In the genomic region with DNA sequence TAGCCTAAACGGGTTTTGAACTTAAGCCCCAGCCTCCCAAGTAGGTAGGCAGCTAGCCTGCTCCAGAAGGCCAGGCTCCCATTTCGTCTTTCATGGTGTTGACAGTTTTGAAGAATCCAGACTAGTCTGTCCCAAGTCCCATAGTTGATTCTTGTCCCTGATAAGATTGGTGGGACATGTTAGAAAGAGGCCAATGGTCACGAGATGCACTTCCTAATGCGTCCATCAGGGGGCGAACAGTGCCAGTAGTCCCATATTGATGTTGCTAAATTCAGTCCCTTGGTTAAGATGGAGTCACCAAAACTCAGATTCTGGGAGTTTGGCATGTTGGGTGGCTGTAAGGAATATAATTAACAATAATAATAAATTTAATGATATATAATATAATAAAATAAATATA, we compare ENCODE assay signal across 11 mouse cellular contexts. TPM values are rescaled to one million over a fixed set of nuclear protein-coding genes. Genes with fewer than 3 reads are reported as not detected.
DNase-seq lines count a peak whose midpoint lies in the region; ATAC-seq and TF ChIP-seq lines count a peak whose summit lies in the region.
"Had no signal": no experiment of that assay in that cellular context is flagged by ENCODE, and none has a peak within 500 bp of the region (broad histone marks: within the 10 kb centered on the region; RNA-seq: fewer than 3 reads in every experiment).

No protein-coding gene starts in this region.

- no peak overlapping the region for H3K4me2 ChIP-seq in intestine, embryonic 14.5 days (ENCODE audit: low read length)
- H3K4me2 ChIP-seq in intestine, embryonic 15.5 days (replicated peaks): no peak overlapping the region
- H3K4me2 ChIP-seq: embryonic facial prominence, embryonic 15.5 days; limb, embryonic 12.5 days had no signal

- no peak for TF ChIP-seq EP300 in MEL (IDR thresholded peaks at IDR 0.05; ENCODE audit: low read depth in 1 of 2, low read length in 2 of 2)

- H3K27ac ChIP-seq in intestine, embryonic 14.5 days (ENCODE audit: low read depth): no peak overlapping the region
- H3K27ac ChIP-seq in intestine, embryonic 15.5 days: no peak overlapping the region
- H3K27ac ChIP-seq in MEL (ENCODE audit: control insufficient read depth, low read depth, low read length): no peak overlapping the region
- H3K27ac ChIP-seq: embryonic facial prominence, embryonic 15.5 days; limb, embryonic 12.5 days had no signal

- H3K79me2 ChIP-seq in MEL (ENCODE audit: control insufficient read depth, insufficient read depth, low read length, poor library complexity): no peaks in the 10 kb centered on the region

- no peaks in the 10 kb centered on the region for H3K4me1 ChIP-seq in intestine, embryonic 14.5 days (replicated peaks; ENCODE audit: control insufficient read depth, insufficient read depth, low read length)
- H3K4me1 ChIP-seq in intestine, embryonic 15.5 days (replicated peaks): 0 out of 2 replicates have a peak, but pooled peaks cover 2% of the 10 kb centered on the region
- H3K4me1 ChIP-seq in MEL (ENCODE audit: control insufficient read depth in 1 of 2, insufficient read depth in 2 of 2, low read length in 2 of 2): peaks cover 0 to 5% of the 10 kb centered on the region in 2 experiments; a peak in 1 of 4 replicates
- H3K4me1 ChIP-seq: embryonic facial prominence, embryonic 15.5 days had no signal

- 34% methylated on average over 5 of the region's 5 CpGs for WGBS in intestine, embryonic 14.5 days
- 38% methylated on average over 5 of the region's 5 CpGs for WGBS in intestine, embryonic 15.5 days

- no peaks in the 10 kb centered on the region for H3K27me3 ChIP-seq in intestine, embryonic 14.5 days (replicated peaks; ENCODE audit: control insufficient read depth, insufficient read depth, low read length)
- H3K27me3 ChIP-seq in intestine, embryonic 15.5 days (replicated peaks): no peaks in the 10 kb centered on the region
- H3K27me3 ChIP-seq in MEL (ENCODE audit: control insufficient read depth in 1 of 2, insufficient read depth in 2 of 2, low read length in 2 of 2): no peaks in the 10 kb centered on the region; a peak in 1 of 4 replicates
- H3K27me3 ChIP-seq: embryonic facial prominence, embryonic 15.5 days had no signal

- DNase-seq in intestine, embryonic 14.5 days (ENCODE audit: low spot score): peak; percentile 67
- DNase-seq in 416B (ENCODE audit: low read depth) (peak; percentile 57), MEL (ENCODE audit: low read depth, low spot score) (peak; percentile 57)
- DNase-seq in cerebellum, adult 8-10 months: peak; percentile 12
- peak; percentile 25 to 57 for DNase-seq in kidney, adult 8-10 months
- peak; percentile 58 for DNase-seq in mesoderm, embryonic 11.5 days (ENCODE audit: low read depth, low spot score)
- no peak for DNase-seq in right cerebral cortex, postnatal 14 days

- no peak overlapping the region for H3K9ac ChIP-seq in intestine, embryonic 14.5 days (ENCODE audit: low read length)
- no peak overlapping the region for H3K9ac ChIP-seq in intestine, embryonic 15.5 days
- no peak overlapping the region for H3K9ac ChIP-seq in MEL (ENCODE audit: control insufficient read depth, low read depth, low read length, poor library complexity, severe bottlenecking)
- H3K9ac ChIP-seq: embryonic facial prominence, embryonic 15.5 days; limb, embryonic 12.5 days had no signal

- no peak for TF ChIP-seq POLR2A in MEL (IDR thresholded peaks at IDR 0.05; ENCODE audit: control insufficient read depth in 1 of 2, insufficient read depth in 1 of 2, low read depth in 1 of 2, low read length in 2 of 2, poor library complexity in 1 of 2)

- no peaks in the 10 kb centered on the region for H3K36me3 ChIP-seq in intestine, embryonic 14.5 days (ENCODE audit: control insufficient read depth, insufficient read depth, low read length)
- no peaks in the 10 kb centered on the region for H3K36me3 ChIP-seq in intestine, embryonic 15.5 days
- H3K36me3 ChIP-seq in MEL (ENCODE audit: control insufficient read depth in 1 of 2, insufficient read depth in 2 of 2, low read length in 2 of 2): no peaks in the 10 kb centered on the region
- H3K36me3 ChIP-seq: embryonic facial prominence, embryonic 15.5 days; limb, embryonic 12.5 days had no signal

- peak; percentile 54 for TF ChIP-seq RAD21 in MEL (IDR thresholded peaks at IDR 0.05; ENCODE audit: low read depth, low read length)

- H3K9me3 ChIP-seq in intestine, embryonic 14.5 days (ENCODE audit: control insufficient read depth, low read length): no peaks in the 10 kb centered on the region
- H3K9me3 ChIP-seq in intestine, embryonic 15.5 days: no peaks in the 10 kb centered on the region
- no peaks in the 10 kb centered on the region for H3K9me3 ChIP-seq in MEL (replicated peaks; ENCODE audit: insufficient read depth, low read length)
- H3K9me3 ChIP-seq: embryonic facial prominence, embryonic 15.5 days; limb, embryonic 12.5 days had no signal

- peak; percentile 65 to 83 (median 70) for TF ChIP-seq CTCF in MEL (IDR thresholded peaks at IDR 0.05 in 2 of 3, conservative IDR thresholded peaks at IDR 0.05 in 1 of 3; ENCODE audit: control insufficient read depth in 1 of 3, insufficient read depth in 1 of 3, low read depth in 2 of 3, low read length in 3 of 3, poor library complexity in 1 of 3, severe bottlenecking in 1 of 3)

- no peak for ATAC-seq in intestine, embryonic 14.5 days (replicated peaks; ENCODE audit: low FRiP score, low TSS enrichment, low read depth)
- ATAC-seq in intestine, embryonic 15.5 days: no peak

- no peak overlapping the region for H3K4me3 ChIP-seq in intestine, embryonic 14.5 days (ENCODE audit: low read depth, low read length)
- H3K4me3 ChIP-seq in intestine, embryonic 15.5 days (replicated peaks): no peak overlapping the region
- no peak overlapping the region for H3K4me3 ChIP-seq in MEL (ENCODE audit: control insufficient read depth in 1 of 2, insufficient read depth in 1 of 2, low read depth in 2 of 2, low read length in 2 of 2)
- H3K4me3 ChIP-seq: embryonic facial prominence, embryonic 15.5 days; limb, embryonic 12.5 days had no signal

TF ChIP-seq in MEL, 35 proteins besides CTCF, POLR2A, EP300 and RAD21:
- TF ChIP-seq ELF1 (IDR thresholded peaks at IDR 0.05; ENCODE audit: low read depth, low read length): no peak
- TF ChIP-seq SMC3 (IDR thresholded peaks at IDR 0.05; ENCODE audit: low read depth, low read length): peak; percentile 54
- 0 out of 2 replicates have a peak, but pooled peaks have one; percentile 19 for TF ChIP-seq USF1 (IDR thresholded peaks at IDR 0.05; ENCODE audit: low read depth, low read length)
- no peak for TF ChIP-seq NRF1 (IDR thresholded peaks at IDR 0.05; ENCODE audit: insufficient read depth, low read depth, low read length, poor library complexity, severe bottlenecking)

RNA-seq across cellular contexts. Expression of gene Tat, which starts 20.6 kb away (rescaled TPM):
- not detected in 2 replicates for polyA plus RNA-seq in intestine, embryonic 14.5 days (2014; fragmentation: Nextera tagmentation; extraction: Ambion mirVana)
- not detected in 2 replicates for polyA plus RNA-seq in intestine, embryonic 15.5 days (2015; fragmentation: Nextera tagmentation; extraction: Ambion mirVana)
- total RNA-seq in MEL (2012; rRNA removed): not detected in 2 replicates
- not detected for polyA plus RNA-seq in MEL (2012; ENCODE audit: insufficient read depth in 1 of 2, insufficient read length in 2 of 2, low read depth in 1 of 2, low replicate concordance in 2 of 2, missing spikeins in 1 of 2)
- polyA plus RNA-seq: limb, embryonic 12.5 days; stomach, embryonic 14.5 days had no signal

RNA-seq across cellular contexts. Expression of gene Chst4, which starts 28.7 kb away (rescaled TPM):
- polyA plus RNA-seq in intestine, embryonic 14.5 days (2014; fragmentation: Nextera tagmentation; extraction: Ambion mirVana): 0.83 and 1.8 TPM in 2 replicates
- polyA plus RNA-seq in intestine, embryonic 15.5 days (2015; fragmentation: Nextera tagmentation; extraction: Ambion mirVana): 2.5 and 2.6 TPM in 2 replicates
- not detected in 2 replicates for total RNA-seq in MEL (2012; rRNA removed)
- not detected for polyA plus RNA-seq in MEL (2012; ENCODE audit: insufficient read depth in 1 of 2, insufficient read length in 2 of 2, low read depth in 1 of 2, low replicate concordance in 2 of 2, missing spikeins in 1 of 2)
- polyA plus RNA-seq: embryonic facial prominence, embryonic 15.5 days; limb, embryonic 12.5 days had no signal

RNA-seq across cellular contexts. Expression of gene Marveld3, which starts 48.9 kb away (rescaled TPM):
- polyA plus RNA-seq in intestine, embryonic 14.5 days (2014; fragmentation: Nextera tagmentation; extraction: Ambion mirVana): 2.3 and 3.6 TPM in 2 replicates
- 12.8 and 14.6 TPM in 2 replicates for polyA plus RNA-seq in intestine, embryonic 15.5 days (2015; fragmentation: Nextera tagmentation; extraction: Ambion mirVana)
- total RNA-seq in MEL (2012; rRNA removed): not detected in 2 replicates
- not detected for polyA plus RNA-seq in MEL (2012; ENCODE audit: insufficient read depth in 1 of 2, insufficient read length in 2 of 2, low read depth in 1 of 2, low replicate concordance in 2 of 2, missing spikeins in 1 of 2)
